Mouse (Mus musculus) brain, adult 2 months (tissue): ENCODE measurements at regions not wholly inside any gene's neighbourhood (a gene's known extent, or its start where the extent isn't known, plus 50 kb on each side); places are given as distances from the start of the nearest gene placed in this dataset.
A peak's percentile ranks its signal among the peaks of the same experiment; 100 is the strongest.

Experiments
- DNase-seq: peaks from one replicate; pipeline ENCODE4 v3.0.0; 2011; ENCODE audit warnings: low read depth, low spot score

DNA sequence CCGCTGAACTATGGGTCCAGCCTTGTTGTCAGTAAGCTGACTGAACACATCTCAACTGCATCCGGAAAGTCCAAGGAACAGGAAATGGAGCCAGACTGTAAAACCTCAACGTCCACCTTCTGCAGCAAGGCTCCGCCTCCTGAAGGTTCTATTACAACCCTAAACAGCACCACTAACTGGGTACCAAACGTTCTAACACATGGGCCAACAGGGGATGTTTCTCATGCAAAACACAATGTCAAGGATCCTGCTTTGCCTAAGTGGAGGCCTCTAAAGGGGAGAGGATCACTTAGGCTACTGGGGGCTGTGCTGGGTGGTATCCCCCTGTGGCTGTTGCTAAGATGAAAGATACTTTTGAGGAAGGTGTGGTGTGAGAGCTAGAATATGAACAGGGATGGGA is 51.0 kb upstream of the Stt3b start:
- DNase-seq: no peak

DNA sequence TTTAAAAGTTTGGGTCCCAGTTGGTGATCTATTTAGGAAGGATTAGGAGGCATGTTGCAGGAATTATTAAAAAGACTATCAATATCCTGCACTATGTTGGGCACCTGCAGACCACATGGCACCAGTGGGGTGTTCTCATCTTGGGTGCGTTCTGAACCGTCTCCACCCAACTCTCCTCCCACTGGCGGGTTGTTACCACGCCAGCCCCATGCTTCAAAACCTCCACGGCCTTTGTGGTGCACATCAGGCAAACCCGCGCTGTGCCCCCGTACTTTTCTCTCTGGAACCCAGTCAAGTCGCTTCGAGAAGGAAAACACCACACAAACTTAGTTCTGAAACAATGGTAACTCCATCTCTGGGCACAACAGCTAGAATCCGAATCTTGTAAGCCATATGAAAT is 51.7 kb upstream of the Stt3b start:
- no peak for DNase-seq

DNA sequence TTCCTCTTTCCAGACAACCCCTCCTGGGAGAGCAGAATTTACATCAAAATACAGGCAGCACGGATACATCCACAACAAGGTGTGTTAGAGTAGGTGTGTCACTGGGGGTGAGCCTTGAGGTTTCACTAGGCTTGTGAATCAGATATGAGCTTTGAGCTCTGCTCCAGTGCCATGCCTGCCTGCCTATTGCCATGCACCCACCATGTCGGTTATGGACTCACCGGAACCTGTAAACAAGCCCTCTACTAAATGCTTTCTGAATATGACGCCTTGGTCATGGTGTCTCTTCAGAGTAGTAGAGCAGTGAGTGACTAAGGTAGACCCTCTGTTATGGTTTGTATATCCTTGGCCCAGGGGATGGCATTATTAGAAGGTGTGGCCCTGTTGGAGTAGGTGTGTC is 52.3 kb upstream of the Stt3b start:
- DNase-seq: no peak

GRCm38 (mm10) chr9:115364919-115365861 is 55.0 kb upstream of the Stt3b start:
- DNase-seq: no peak

- DNase-seq: no peak
Measured at GRCm38 (mm10) chr9:115367808-115368207, 57.6 kb upstream of the Stt3b start.

DNA sequence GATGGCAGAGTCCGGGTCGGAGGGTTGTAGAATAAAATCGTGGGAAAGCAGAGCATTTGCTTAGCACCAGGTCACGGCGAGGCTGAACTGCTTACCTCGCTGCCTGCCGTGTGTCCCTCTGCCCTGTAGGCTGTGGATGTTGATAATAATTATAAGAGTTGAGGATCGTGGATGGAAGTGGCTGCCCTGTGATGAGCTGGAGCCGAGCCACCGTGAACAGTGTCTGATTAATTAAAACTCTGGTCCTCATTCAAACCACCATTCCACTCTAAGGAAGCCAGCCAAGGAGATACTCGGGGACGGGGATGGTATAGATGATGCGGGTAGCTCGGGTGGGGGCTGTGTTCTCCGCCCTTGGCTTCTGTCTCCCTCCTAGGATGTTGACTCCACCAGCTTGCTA is 70.1 kb upstream of the Stt3b start:
- DNase-seq: no peak

- DNase-seq: no peak
Measured at GRCm38 (mm10) chr9:115382824-115383475, 72.7 kb upstream of the Stt3b start.

- DNase-seq: peak; percentile 15
Measured at GRCm38 (mm10) chr9:115383935-115384334, 73.7 kb upstream of the Stt3b start.

- DNase-seq: no peak
Measured at GRCm38 (mm10) chr9:115384345-115384744, 74.1 kb upstream of the Stt3b start.

DNA sequence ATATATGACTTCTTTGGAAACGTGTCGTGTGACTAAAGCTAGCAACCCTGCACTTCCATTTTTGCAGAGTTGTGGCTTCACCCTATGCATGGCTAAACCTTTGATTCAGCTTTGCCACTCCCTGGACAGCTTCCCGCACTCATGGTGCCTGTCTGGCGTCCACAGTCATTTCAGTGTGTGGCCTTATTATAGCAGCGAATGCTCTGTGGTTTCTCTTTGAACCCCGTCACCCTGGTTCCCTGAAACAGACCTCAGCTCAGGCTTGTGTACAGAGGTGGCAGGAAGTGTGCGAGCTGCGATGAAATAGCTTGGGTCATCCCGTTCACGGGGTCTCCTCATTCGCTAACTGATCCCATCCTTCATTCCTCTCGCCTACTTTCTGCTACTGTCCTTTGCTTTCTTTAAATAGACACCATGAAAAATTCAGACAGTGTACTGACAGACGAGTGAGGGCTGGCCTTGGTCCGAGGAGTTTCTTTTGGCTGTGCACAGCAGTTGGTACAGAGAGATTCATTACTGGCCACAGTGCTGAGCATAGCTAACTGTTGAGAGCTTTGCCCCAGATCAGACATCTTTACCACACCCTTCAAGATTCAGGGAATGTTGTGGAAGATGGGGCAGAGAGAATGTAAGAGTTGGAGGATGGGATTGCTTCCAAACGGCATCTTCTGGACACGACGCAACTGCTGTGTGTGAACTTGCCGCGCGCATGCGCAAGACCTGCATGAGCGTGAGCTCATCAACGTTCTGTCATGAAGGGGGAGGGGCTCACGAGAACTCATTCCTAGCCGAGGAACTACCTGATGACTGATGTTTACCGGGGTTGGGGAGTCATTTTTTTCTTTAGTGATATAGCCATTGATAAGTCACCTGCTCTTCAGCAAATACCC is 77.5 kb upstream of the Stt3b start:
- no peak for DNase-seq

GRCm38 (mm10) chr9:115388361-115388759 is 78.1 kb upstream of the Stt3b start:
- DNase-seq: no peak

- no peak for DNase-seq
Measured at GRCm38 (mm10) chr9:115389082-115389481, 78.9 kb upstream of the Stt3b start.

GRCm38 (mm10) chr9:115390880-115391281 is 80.7 kb upstream of the Stt3b start:
- no peak for DNase-seq

GRCm38 (mm10) chr9:115395511-115395910 is 85.3 kb upstream of the Stt3b start:
- DNase-seq: no peak

DNA sequence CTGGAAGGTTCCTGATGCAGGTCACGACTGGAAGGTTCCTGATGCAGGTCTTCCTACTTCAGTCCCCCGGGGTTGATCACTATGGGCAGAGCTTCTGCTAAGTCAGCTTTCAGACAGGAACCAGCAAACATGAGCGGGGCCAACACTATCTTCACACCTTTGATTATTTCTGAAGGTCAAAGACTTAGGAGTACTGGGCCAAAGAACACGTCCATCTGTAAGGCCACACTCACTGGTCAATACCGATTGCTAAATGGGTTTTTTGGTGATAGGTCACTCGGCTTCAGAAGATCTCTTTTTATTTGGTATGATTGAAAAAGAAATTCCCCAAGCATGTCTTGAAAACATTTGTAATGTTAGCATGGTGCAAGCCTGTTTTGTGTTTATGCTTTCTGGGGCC is 90.2 kb upstream of the Stt3b start:
- DNase-seq: no peak

GRCm38 (mm10) chr9:115401405-115402151 is 91.4 kb upstream of the Stt3b start:
- DNase-seq: no peak

- no peak for DNase-seq
Measured at GRCm38 (mm10) chr9:115402661-115403060, 92.4 kb upstream of the Stt3b start.

DNA sequence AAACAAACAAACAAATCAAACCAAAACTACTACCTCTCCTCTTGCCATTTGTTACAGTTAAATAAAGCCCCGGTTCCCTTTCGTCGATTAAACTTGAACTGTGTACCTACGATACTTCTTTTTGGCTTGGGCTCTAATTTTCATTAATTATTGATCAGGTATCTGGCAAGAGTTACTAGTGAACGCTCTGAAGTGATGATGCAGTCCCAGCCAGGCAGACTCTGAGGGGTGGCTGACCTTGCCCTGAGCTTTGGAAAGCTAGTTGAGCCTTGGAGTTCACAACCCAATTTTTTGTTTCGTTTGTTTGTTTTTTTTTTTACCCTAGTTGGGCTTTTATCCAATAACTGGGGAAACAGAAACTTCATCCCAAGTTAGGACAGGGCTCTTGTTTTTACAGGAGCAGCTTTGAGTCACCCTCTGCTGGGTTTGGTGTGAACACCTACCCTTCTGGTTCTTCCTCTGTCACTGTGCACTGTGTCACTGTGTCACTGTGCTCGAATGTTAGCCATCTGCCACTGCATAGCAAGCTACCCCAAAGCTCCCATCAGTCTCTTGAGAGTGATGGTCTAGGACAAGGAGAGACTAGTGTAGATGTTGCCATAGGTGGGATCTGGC is 93.2 kb upstream of the Stt3b start:
- DNase-seq: no peak

DNA sequence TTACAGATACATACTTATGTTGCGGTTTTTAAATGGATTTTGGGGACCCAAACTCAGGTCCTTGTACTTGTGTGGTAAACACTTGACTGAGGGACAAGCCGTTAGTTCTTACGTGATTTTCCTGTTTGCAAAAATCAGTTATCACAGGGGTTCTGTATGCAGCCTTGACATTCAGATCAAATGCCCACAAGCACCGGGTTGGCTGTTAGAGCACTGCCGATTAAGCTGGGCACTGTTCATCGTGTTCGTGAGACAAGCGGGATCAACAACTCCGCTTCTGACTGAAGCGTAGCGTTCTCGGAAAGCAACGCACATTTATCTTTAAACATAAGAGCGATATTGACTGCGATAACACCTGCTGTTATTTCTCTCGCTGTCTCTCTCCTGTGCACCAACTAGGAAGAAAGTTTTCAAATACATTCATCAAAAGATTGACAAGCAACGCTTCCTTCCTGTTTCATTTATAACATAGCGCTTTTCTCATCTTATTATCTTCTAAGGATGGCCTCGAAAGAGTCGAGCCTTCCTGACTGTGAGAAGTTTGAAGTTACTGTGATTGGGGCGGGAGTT is 97.8 kb upstream of the Stt3b start:
- DNase-seq: no peak

DNA sequence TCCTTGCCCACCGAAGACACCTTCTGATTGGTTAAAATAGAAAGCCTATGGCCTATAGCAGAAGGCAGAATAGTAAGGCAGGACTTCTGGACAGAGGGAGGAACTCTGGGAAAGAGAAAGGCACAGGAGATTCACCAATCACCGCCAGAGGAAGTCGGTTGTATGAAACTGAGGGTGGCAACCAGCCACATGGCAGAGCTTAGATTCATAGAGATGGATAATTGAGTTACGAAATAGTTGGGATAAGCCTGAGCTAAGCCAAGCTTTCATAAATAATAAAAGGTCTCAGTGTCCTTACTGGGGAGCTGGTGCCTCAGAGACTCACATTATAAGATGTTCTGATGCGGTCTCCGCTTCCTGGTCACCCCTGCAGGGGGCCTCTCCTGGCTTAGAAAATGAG is 98.7 kb upstream of the Stt3b start:
- DNase-seq: no peak

- no peak for DNase-seq
Measured at GRCm38 (mm10) chr9:115414190-115414589, 104.0 kb upstream of the Stt3b start.
